Mouse (Mus musculus) frontal cortex, adult 2 months (tissue): ENCODE data around the gene Mapk8. TPM values are rescaled to one million over a fixed set of nuclear protein-coding genes. Genes with fewer than 3 reads are reported as not detected.

ENCODE experiments used
- DNase-seq, 2 experiments: peaks; one replicate each; pipeline ENCODE4 v3.0.0; 2022; ENCODE audit warnings: low spot score in 1 of 2; ENCODE audit errors: extremely low spot score in 1 of 2
- polyA plus RNA-seq: library from polyadenylated mRNA; depleted of rRNA; stranded (reverse); fragments of >200 nt; gene quantifications from 2 replicates; pipeline ENCODE4 v1.2.3, GENCODE M21; 2012; rRNA removed

Gene Mapk8
- polyA plus RNA-seq, 1 experiment = 66.2 TPM

DNA sequence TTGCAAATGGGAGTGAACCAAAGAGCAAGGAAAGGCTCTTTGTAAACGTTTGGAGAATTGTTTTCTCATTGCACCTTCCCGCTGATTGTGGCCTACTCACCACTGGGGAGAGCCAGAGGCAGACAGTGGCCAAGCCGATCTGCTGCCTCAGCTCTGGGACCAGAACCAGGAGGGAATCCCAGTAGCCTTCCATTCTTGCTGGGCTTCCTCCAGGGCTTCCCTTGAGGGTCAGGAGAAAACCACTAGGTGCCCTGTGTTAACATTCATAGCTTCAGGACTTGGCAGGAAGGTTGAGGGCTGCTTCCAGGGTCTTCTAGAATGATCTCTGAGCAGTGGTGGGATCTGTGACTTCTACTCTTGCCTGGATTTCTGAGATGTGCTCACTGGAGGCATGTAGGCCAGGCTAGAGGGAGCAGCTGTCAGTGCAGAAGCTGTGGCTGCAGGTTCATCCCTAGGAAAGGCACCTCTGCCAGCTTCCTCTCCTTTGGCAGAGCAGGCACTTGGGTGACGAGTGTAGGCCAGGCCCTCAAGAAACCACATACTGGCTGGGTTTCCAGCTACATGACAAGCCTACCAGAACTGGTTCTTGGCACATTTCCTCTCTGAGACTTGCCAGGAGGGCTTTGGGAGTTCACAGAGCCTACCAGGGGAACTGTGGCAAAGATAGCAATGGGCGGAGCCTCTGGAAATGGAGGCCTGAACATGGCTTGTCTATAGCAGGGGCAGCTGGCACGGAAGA is 94.8 kb downstream of the Mapk8 start:
- no peak for DNase-seq

- DNase-seq = no peak
These were observed 95.9 kb downstream of the Mapk8 start for GRCm38 (mm10) chr14:33351019-33351418.

- DNase-seq = no peak
These were observed 98.8 kb downstream of the Mapk8 start for GRCm38 (mm10) chr14:33348146-33348545.

DNA sequence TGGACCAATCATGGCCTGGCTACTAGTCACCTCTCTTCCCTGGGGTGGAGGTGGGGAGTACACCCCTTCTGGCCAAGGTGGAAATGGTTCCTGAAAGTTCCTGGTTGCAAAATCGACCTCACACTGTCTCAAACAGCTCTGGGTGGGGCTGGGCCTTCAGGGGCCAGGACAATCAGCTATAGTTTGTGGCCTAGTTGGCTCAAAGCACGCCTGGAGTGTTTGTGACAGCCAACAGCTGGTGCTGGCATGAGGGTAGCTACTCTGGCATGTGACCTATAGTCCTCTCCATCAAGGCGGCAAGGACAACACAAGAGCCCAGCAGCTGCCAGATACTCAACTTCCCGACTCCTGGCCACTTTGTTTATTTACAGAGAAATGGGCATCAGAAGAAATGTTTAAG is 99.2 kb downstream of the Mapk8 start:
- DNase-seq = no peak

GRCm38 (mm10) chr14:33346546-33346945 is 100.4 kb downstream of the Mapk8 start:
- DNase-seq = no peak

GRCm38 (mm10) chr14:33343131-33343725 is 103.7 kb downstream of the Mapk8 start:
- DNase-seq = no peak

- DNase-seq = no peak
These were observed 108.3 kb downstream of the Mapk8 start for GRCm38 (mm10) chr14:33338684-33339083.

DNA sequence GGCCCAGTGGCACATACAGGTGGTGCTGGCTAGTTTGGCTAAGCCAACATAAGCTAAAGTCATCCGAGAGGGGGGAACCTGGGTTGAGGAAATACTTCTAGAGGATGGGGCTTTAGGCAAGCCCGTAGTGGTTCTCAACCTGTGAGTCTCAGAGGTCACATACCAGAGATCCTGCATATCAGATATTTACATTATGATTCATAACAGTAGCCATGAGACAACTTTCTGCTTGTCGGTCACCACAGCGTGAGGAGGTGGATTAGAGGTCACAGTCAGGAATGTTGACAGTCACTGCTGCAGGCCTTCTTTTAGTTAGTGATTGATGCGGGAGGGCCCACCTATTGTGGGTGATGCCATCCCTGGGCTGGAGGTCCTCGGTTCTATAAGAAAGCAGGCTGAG is 111.2 kb downstream of the Mapk8 start:
- no peak for DNase-seq

GRCm38 (mm10) chr14:33334402-33334801 is 112.6 kb downstream of the Mapk8 start:
- no peak for DNase-seq

DNA sequence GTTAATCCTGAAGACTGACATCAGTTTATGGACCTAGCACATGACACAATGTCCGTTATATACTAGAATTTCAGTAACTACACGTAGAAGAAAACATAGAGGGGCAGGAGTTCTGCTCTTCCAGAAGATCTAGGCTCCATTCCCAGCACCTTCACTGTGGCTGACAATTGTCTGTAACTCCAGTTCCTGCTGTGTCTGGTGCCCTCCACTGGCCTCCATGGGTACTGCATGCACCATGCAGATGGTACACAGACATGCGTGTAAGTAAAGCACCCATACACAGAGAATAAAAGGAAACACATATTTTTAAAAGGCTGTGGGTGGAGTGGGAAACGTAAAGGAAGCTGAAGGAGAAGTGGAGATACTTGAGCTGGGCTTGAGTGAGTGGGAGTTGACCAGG is 113.1 kb downstream of the Mapk8 start:
- DNase-seq = no peak

- DNase-seq = no peak
These were observed 115.3 kb downstream of the Mapk8 start for GRCm38 (mm10) chr14:33331627-33332026.

DNA sequence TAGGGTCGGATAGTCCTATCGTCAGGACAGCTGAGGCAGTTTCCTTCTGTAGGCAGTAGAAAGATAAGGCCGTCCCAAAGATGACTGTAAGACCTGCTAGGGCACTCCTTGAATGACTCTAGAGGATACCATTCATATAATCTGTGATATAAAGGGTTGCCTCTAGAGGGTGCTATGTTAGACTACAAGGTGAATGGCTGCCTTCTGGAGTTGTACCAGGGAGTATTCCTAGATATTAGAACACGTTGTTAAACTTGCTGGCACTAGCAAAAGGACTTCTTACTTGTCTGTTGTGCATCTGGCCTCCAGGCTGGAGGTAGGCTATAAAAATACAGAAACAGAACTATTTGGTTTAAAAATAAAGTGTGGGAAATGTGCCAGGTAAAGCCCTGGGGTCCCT is 116.0 kb downstream of the Mapk8 start:
- DNase-seq = no peak

DNA sequence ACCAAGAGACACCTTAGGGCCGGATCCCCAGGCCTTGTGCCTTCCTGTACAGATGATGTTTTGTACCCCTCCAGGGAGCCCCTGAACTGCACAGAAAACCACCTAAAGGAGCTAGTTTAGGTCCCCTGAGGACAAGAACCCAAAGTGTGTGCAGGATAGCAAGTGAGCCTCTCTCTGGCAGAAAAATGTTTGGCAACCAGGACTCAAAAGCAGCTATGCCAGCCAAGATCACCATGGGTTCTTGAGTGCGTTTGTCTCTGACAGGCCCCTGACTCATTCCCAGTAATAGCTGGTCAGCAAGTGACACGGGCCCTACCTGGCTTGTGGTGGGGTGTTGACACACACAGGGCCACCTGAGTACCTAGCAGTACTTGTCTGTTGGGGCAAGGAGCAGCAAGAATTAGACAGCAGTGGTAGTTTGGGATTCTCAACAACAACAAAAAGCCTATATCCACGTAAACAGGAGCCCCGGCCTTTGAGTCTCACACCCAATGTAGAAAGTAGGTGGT is 117.6 kb downstream of the Mapk8 start:
- no peak for DNase-seq

DNA sequence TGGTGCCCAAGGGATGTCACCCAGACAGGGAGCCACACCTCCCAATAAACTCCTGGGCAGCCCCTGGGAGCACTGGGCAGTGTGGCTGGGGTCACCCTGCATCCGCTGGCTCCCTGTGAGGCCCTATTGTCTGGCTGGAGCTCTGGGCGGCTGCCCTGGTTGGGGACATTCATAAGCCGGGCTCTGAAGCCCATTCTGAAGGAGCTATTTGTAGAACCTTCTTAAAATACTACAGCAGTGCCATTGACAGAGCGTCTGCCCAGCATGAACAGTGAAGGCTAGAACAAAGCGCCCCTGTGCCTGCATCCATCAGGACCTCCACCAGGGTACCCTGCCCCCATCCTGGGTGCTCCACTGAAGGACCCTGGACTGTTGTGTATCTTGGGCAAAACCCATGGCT is 118.6 kb downstream of the Mapk8 start:
- peak; percentile 12 to 34 for DNase-seq

Other genes starting within 250 kb of the Mapk8 start
- 20.0 and 23.3 TPM in 2 replicates for gene Arhgap22, start 233.1 kb downstream of the Mapk8 start, polyA plus RNA-seq
- gene Frmpd2, start 24.5 kb upstream of the Mapk8 start, polyA plus RNA-seq = 0.62 and 0.82 TPM in 2 replicates
- gene Ptpn20, start 142.0 kb upstream of the Mapk8 start, polyA plus RNA-seq = 0.48 and 0.68 TPM in 2 replicates